Mouse (Mus musculus) retina, postnatal 7 days (tissue): ENCODE results near the gene Pgap1.

Source experiments
- DNase-seq: peaks from one replicate; pipeline ENCODE4 v3.0.0-alpha.2; 2012; ENCODE audit warnings: low read depth, low spot score

The Pgap1 gene

GRCm38 (mm10) chr1:54523717-54524116 is 33.8 kb downstream of the Pgap1 start:
- no peak for DNase-seq

GRCm38 (mm10) chr1:54520062-54520577 is 37.4 kb downstream of the Pgap1 start:
- DNase-seq, result no peak

- DNase-seq, result no peak
Observed at GRCm38 (mm10) chr1:54513836-54514235, 43.6 kb downstream of the Pgap1 start.

GRCm38 (mm10) chr1:54498496-54498895 is 59.0 kb downstream of the Pgap1 start:
- DNase-seq, result no peak

- no peak for DNase-seq
Observed at GRCm38 (mm10) chr1:54496254-54496653, 61.2 kb downstream of the Pgap1 start.

GRCm38 (mm10) chr1:54493496-54493895 is 64.0 kb downstream of the Pgap1 start:
- DNase-seq, result no peak

- DNase-seq, result no peak
Observed at GRCm38 (mm10) chr1:54492435-54492841, 65.0 kb downstream of the Pgap1 start.

GRCm38 (mm10) chr1:54484744-54485420 is 72.6 kb downstream of the Pgap1 start:
- DNase-seq, result no peak

- DNase-seq, result no peak
Observed at GRCm38 (mm10) chr1:54480491-54480890, 77.0 kb downstream of the Pgap1 start.

- no peak for DNase-seq
Observed at GRCm38 (mm10) chr1:54468662-54469061, 88.8 kb downstream of the Pgap1 start.

GRCm38 (mm10) chr1:54467366-54467765 is 90.1 kb downstream of the Pgap1 start:
- no peak for DNase-seq

GRCm38 (mm10) chr1:54452116-54452515 is 105.4 kb downstream of the Pgap1 start:
- no peak for DNase-seq

- no peak for DNase-seq
Observed at GRCm38 (mm10) chr1:54448833-54449232, 108.7 kb downstream of the Pgap1 start.

GRCm38 (mm10) chr1:54443641-54444040 is 113.8 kb downstream of the Pgap1 start:
- DNase-seq, result no peak

GRCm38 (mm10) chr1:54439080-54439476 is 118.4 kb downstream of the Pgap1 start:
- DNase-seq, result no peak

GRCm38 (mm10) chr1:54438340-54439079 is 119.0 kb downstream of the Pgap1 start, which contains the start of gene Gtf3c3:
TSS of gene Gtf3c3 (minus strand) at chr1:54438971.
- DNase-seq, result peak; percentile 73
